Mouse (Mus musculus) leukemia stem cell, adult 10-12 weeks (primary cell): Measurements from ENCODE around the gene Lce1i. TPM values are rescaled to one million over a fixed set of nuclear protein-coding genes. Genes with fewer than 3 reads are reported as not detected.

Experiments used
- polyA plus RNA-seq: library from polyadenylated mRNA; stranded (reverse); fragments of >175 nt; gene quantifications from 2 replicates; pipeline ENCODE4 v1.2.3, GENCODE M21; 2012; ENCODE audit warnings: low replicate concordance

Lce1i gene
- polyA plus RNA-seq: not detected in 2 replicates

GRCm38 (mm10) chr3:92778799-92779198 is at the start of gene Lce1i:
Lce1i (minus strand) TSS chr3:92778899.

GRCm38 (mm10) chr3:92827108-92827507 is 48.4 kb upstream of the Lce1i start, which contains the start of gene Kprp:
Kprp (minus strand) TSS chr3:92827247.

GRCm38 (mm10) chr3:92807791-92808190 is 29.1 kb upstream of the Lce1i start, which contains the start of gene Lce1k:
Lce1k (minus strand) TSS chr3:92807891.

DNA sequence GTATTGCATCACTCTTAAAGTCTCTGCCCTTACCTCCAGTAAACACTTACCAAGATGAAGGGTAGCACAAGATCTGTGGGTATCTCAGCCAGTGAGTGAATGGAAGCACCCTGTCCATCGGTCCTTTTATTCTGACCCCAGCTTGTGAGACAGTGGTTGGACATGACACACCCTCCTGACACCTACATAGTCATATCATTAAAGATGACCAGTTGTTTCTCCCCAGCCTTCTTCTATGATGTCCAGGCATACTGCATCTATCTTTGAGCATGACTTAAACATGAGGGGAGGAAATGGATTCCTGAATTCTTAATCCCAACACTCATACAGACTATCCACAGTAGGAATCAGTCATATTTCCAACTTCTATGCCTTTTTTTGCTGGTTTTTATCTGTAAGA is 11.7 kb upstream of the Lce1i start, which contains the start of gene Lce1j:
TSS of gene Lce1j (minus strand) at position 101 of the 400 bp plus-strand sequence.

DNA sequence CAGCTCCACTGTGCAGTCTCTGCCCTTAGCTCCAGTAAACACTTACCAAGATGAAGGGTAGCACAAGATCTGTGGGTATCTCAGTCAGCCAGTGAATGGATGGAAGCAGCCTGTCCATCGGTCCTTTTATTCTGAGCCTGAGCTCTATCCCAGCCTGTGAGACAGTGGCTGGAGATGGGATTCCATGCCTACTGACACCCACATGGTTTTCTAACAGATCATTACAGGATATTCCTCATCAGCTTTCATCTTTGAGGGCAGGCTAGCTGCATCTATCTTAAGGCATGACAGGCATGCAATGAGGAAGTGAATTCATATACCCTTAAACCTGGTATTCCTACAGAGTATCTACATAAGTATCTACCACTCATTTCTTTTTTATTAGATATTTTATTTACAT is 13.7 kb downstream of the Lce1i start, which contains the start of gene Lce1h:
TSS of gene Lce1h (minus strand) at position 101 of the 400 bp plus-strand sequence.

DNA sequence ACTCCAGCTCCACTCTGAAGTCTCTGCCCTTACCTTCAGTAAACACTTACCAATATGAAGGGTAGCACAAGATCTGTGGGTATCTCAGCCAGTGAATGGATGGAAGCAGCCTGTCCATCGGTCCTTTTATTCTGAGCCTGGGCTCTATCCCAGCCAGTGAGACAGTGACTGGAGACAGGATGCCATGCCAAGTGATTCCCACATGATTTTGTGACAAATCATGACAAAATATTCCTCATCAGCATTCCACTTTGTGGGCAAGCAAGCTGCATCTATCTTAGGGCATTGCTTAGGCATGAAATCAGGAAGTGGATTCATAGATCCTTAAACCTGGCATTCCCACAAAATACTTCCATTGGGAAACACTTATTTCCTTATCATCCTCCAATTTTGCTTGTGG is 26.5 kb downstream of the Lce1i start, which contains the start of gene Lce1g:
TSS of gene Lce1g (minus strand) at position 101 of the 400 bp plus-strand sequence.

GRCm38 (mm10) chr3:92738996-92739395 is 39.7 kb downstream of the Lce1i start, which contains the start of gene Gm38119:
Gm38119 (minus strand) TSS chr3:92739096.

Other genes starting within 250 kb of the Lce1i start
- gene 2310046K23Rik, start 244.4 kb downstream of the Lce1i start, polyA plus RNA-seq: not detected in 2 replicates
- not detected in 2 replicates for gene Ivl, start 205.2 kb downstream of the Lce1i start, polyA plus RNA-seq
- gene Smcp, start 189.9 kb downstream of the Lce1i start, polyA plus RNA-seq: not detected in 2 replicates
- not detected in 2 replicates for gene 2210017I01Rik, start 171.4 kb downstream of the Lce1i start, polyA plus RNA-seq
- not detected in 2 replicates for gene Lce6a, start 157.2 kb downstream of the Lce1i start, polyA plus RNA-seq
- not detected in 2 replicates for gene Lce1a1, start 130.6 kb downstream of the Lce1i start, polyA plus RNA-seq
- not detected in 2 replicates for gene Lce1b, start 122.0 kb downstream of the Lce1i start, polyA plus RNA-seq
- gene Lce1a2, start 108.6 kb downstream of the Lce1i start, polyA plus RNA-seq: not detected in 2 replicates
- not detected in 2 replicates for gene Lce1c, start 99.7 kb downstream of the Lce1i start, polyA plus RNA-seq
- not detected in 2 replicates for gene Lce1d, start 91.7 kb downstream of the Lce1i start, polyA plus RNA-seq
- gene Lce1e, start 69.8 kb downstream of the Lce1i start, polyA plus RNA-seq: not detected in 2 replicates
- not detected in 2 replicates for gene Lce1f, start 58.5 kb downstream of the Lce1i start, polyA plus RNA-seq
- not detected in 2 replicates for gene Gm38119, start 39.8 kb downstream of the Lce1i start, polyA plus RNA-seq
- not detected in 2 replicates for gene Lce1g, start 26.6 kb downstream of the Lce1i start, polyA plus RNA-seq
- gene Lce1h, start 13.8 kb downstream of the Lce1i start, polyA plus RNA-seq: not detected in 2 replicates
- not detected in 2 replicates for gene Lce1j, start 11.6 kb upstream of the Lce1i start, polyA plus RNA-seq
- not detected in 2 replicates for gene Lce1k, start 29.0 kb upstream of the Lce1i start, polyA plus RNA-seq
- not detected in 2 replicates for gene Kprp, start 48.3 kb upstream of the Lce1i start, polyA plus RNA-seq
- gene Lce1l, start 72.4 kb upstream of the Lce1i start, polyA plus RNA-seq: not detected in 2 replicates
- not detected in 2 replicates for gene 2310050C09Rik, start 91.3 kb upstream of the Lce1i start, polyA plus RNA-seq
- gene Lce3a, start 147.3 kb upstream of the Lce1i start, polyA plus RNA-seq: not detected in 2 replicates
- gene Lce3b, start 154.1 kb upstream of the Lce1i start, polyA plus RNA-seq: not detected in 2 replicates
- gene Lce3c, start 165.6 kb upstream of the Lce1i start, polyA plus RNA-seq: not detected in 2 replicates
- not detected in 2 replicates for gene Lce3d, start 178.5 kb upstream of the Lce1i start, polyA plus RNA-seq
- gene Lce3e, start 188.2 kb upstream of the Lce1i start, polyA plus RNA-seq: not detected in 2 replicates
- gene Lce3f, start 213.3 kb upstream of the Lce1i start, polyA plus RNA-seq: not detected in 2 replicates
- not detected in 2 replicates for gene Crct1, start 236.8 kb upstream of the Lce1i start, polyA plus RNA-seq
- not detected in 2 replicates for gene Lce1m, start 240.2 kb upstream of the Lce1i start, polyA plus RNA-seq